Comparison of ENCODE assay signal across 31 mouse cellular contexts in the genomic region with DNA sequence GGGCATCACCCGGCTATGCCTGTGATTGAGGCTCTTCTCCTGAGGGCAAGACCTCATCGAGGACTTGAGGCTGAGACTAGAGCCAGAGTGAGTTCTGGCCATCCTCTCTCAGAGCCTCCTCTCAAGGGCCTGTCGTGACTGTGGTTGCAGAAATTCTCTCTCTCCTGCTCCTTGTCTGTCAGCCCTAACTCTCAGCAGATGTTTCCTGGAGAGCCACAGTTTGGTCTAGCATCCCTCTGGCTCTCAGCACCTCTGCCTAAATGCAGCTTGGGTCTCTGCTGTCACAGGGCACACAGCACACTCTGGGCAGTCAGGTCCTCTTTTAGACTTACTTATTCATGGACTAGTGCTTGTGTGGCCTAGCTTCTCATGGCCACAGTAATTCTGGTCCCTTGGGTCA. TPM values are rescaled to one million over a fixed set of nuclear protein-coding genes. Genes with fewer than 3 reads are reported as not detected.
"Had no signal": no experiment of that assay in that cellular context is flagged by ENCODE, and none has a peak within 500 bp of the region (broad histone marks: within the 10 kb centered on the region; RNA-seq: fewer than 3 reads in every experiment).

No protein-coding gene starts in this region.

- DNase-seq: gastrocnemius, adult 2 months; gastrocnemius, postnatal 10 days; gastrocnemius, postnatal 25 days; heart, adult 18-20 months; heart, postnatal 10 days; heart, postnatal 4 days; kidney, adult 2 months; kidney, adult 9 months; kidney, postnatal 36 days; layer of hippocampus, adult 9-11 months; liver; liver, embryonic 13.5 days had no signal

- H3K4me1 ChIP-seq: liver, embryonic 13.5 days had no signal

- H3K36me3 ChIP-seq: heart, embryonic 10.5 days; heart, embryonic 12.5 days; hindbrain, embryonic 10.5 days; hindbrain, embryonic 12.5 days; intestine, embryonic 15.5 days; kidney, embryonic 15.5 days; limb, embryonic 12.5 days; liver, embryonic 13.5 days had no signal

- H3K27ac ChIP-seq: gastrocnemius, adult 2 months; heart, embryonic 10.5 days; hindbrain, embryonic 10.5 days; hindbrain, embryonic 12.5 days; hindbrain, embryonic 14.5 days; intestine, embryonic 15.5 days; kidney, embryonic 15.5 days; kidney, postnatal 0 days; left cerebral cortex, adult 2 months; limb, embryonic 12.5 days; liver, embryonic 13.5 days had no signal

- H3K9ac ChIP-seq: heart, embryonic 12.5 days; hindbrain, embryonic 12.5 days; hindbrain, embryonic 14.5 days; intestine, embryonic 15.5 days; kidney, embryonic 15.5 days; limb, embryonic 12.5 days; liver, embryonic 13.5 days had no signal

- H3K9me3 ChIP-seq: heart, embryonic 10.5 days; heart, embryonic 12.5 days; hindbrain, embryonic 10.5 days; hindbrain, embryonic 12.5 days; intestine, embryonic 15.5 days; kidney, embryonic 15.5 days; limb, embryonic 12.5 days; liver, embryonic 13.5 days had no signal

- H3K27me3 ChIP-seq: intestine, embryonic 15.5 days; limb, embryonic 12.5 days had no signal

- H3K4me2 ChIP-seq: heart, embryonic 12.5 days; hindbrain, embryonic 12.5 days; hindbrain, embryonic 14.5 days; intestine, embryonic 15.5 days; kidney, embryonic 15.5 days; limb, embryonic 12.5 days; liver, embryonic 11.5 days; liver, embryonic 13.5 days had no signal

- ATAC-seq: hindbrain, embryonic 16.5 days; inflammation-experienced regulatory T-cells, adult 6 months; intestine, embryonic 15.5 days; intestine, postnatal 0 days had no signal

- H3K4me3 ChIP-seq: gastrocnemius, adult 2 months; heart, embryonic 10.5 days; heart, embryonic 12.5 days; hindbrain, embryonic 10.5 days; hindbrain, embryonic 12.5 days; intestine, embryonic 15.5 days; kidney, embryonic 15.5 days; left cerebral cortex, adult 2 months; limb, embryonic 12.5 days; liver, embryonic 13.5 days had no signal

RNA-seq across cellular contexts. Expression of gene I0C0044D17Rik, which starts 1.2 kb away (rescaled TPM):
- polyA plus RNA-seq: frontal cortex, adult 2 months; heart, embryonic 10.5 days; heart, embryonic 12.5 days; heart, embryonic 14.5 days; heart, embryonic 16.5 days; hindbrain, embryonic 10.5 days; hindbrain, embryonic 12.5 days; hindbrain, embryonic 14.5 days; hindbrain, embryonic 16.5 days; inflammation-experienced regulatory T-cells, adult 6 months; intestine, embryonic 15.5 days; intestine, postnatal 0 days; kidney, adult 2 months; kidney, embryonic 15.5 days; kidney, postnatal 0 days; large intestine, adult 2 months; limb, embryonic 12.5 days; limb, embryonic 14.5 days; liver, embryonic 11.5 days; liver, embryonic 13.5 days had no signal

RNA-seq across cellular contexts. Expression of gene Kank4, which starts 5.1 kb away (rescaled TPM):
- polyA plus RNA-seq: inflammation-experienced regulatory T-cells, adult 6 months had no signal
